Mouse (Mus musculus): ENCODE measurements around the gene Fam89a.

GRCm38 (mm10) chr8:124701023-124701422, 50.6 kb downstream of the Fam89a start:
- no peak for TF ChIP-seq CTCF (IDR thresholded peaks at IDR 0.05; ENCODE audit: low read depth)
- TF ChIP-seq EP300 (IDR thresholded peaks at IDR 0.05; ENCODE audit: low read depth): no peak
